Mouse (Mus musculus) frontal cortex, postnatal 10 days (tissue): ENCODE measurements around the gene Slc38a10.

ENCODE experiments used
- DNase-seq, 2 experiments: peaks; one replicate each; pipeline ENCODE4 v3.0.0; 2022; ENCODE audit warnings: low spot score in 2 of 2, mixed read lengths in 1 of 2

Gene Slc38a10

DNA sequence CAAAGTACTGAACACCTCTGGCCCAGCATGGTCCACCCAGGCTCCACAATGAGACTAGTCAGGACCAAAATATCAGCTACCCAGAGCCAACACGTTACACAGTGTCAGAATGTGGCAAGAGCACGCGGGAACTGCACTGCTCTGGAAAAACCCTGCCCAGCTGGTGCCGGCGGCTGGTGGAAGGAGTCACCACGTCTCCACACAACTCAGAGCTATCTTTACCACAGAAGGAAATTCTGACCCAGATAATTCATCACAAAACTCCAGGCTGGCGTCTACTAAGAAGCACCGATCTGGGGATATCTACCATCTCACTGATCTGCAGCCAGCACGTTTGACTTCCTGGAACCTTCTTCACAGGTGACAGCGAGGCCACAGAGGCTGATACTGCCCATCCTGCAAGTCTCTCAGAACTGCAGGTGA is 11.8 kb downstream of the Slc38a10 start:
- no peak for DNase-seq

DNA sequence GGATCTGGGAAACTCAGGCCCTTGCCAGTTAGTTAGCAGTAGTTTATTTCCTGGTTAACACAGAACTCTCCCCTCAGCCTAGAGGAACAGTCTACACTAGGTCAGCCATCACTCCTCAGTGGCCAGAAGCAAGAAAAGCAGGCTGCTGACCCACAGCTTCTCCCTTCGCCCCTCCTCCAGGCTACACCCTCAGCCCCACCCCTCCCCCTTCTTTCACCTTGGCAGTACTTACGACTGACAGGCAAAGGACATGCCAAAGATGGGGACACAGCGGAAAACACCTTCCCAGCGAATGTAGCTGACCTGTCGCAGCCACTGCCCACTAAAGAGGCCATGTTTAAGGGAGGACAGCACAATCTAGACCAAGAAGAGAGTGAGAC is 13.5 kb downstream of the Slc38a10 start:
- DNase-seq, result no peak

DNA sequence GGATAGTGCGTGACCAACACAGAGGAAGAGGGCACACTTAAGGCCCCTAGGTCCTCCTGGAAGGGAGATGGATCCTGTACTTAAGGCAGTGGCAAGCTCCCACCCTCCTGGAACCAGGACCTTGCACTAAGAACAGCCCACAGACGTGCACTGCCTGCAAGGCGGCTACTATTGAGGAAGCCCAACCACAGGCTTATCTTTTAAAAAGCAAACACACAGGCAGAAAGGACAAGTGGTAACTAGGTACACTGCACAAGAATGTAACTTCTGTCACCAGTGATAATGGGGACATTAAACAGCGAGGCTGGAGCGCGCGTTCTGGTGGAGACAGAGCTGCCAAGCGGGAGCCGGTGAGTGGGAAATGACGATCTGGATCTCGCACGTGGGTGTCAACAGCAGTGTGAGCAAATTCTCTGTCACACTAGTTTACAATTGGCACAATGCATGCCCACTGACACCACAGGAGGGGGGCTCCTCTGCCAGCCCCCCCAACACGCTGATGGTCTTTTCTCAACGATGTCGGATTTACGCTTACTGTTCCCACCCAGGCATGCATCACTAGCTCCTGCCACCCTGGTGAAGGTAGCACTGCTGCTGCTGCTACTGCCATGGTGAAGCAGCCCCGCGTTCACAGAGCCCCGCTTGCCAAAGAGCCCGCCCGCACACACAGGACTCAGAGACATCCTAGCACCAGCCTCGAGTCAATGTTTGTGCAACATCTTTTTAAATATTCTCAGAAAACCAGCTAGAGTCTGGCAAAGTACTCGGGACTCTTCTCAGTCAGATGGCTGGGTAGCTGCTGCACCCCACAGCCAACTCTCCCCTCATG is 14.1 kb downstream of the Slc38a10 start:
- peak in 1 of 2 experiments; percentile 55 for DNase-seq

DNA sequence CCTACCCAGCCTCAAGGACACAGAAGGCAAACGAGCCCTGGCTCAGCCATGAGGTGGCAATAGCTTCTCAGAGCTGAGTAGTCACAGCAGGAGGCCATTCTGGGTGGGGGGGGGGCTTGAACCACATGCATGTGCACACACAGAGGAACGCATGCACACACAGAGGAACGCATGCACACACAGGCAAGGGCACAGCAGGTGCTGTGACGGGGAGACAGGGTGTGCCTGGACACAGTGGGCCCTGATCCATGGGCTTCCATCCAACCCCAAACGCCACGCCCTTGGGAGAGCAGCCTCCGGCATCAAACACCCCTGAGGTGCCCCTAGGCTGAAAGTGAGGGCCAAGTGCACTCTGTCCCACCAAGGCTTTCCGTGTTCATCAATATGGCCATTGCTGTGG is 15.0 kb downstream of the Slc38a10 start:
- no peak for DNase-seq

- DNase-seq, result no peak
These were observed 16.2 kb downstream of the Slc38a10 start for GRCm38 (mm10) chr11:120134847-120135530.

DNA sequence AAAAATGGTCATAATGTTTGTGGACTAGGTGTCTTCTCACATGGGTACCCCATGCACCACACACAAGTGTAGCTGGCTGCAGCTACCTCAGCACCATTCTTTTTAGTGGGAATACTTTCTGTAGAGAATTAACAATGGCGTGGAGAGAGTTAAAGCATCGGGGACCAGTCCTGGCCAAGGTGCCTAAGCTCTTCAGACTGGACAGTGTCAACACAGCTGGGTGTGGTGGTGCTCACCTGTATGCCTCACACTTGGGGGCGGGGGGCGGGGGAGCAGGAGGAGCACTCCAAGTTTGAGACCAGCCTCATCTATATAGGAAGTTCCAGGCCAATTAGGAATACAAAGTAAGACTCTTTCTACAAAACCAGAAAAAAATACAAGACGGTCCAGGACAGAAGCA is 17.0 kb downstream of the Slc38a10 start:
- no peak for DNase-seq

DNA sequence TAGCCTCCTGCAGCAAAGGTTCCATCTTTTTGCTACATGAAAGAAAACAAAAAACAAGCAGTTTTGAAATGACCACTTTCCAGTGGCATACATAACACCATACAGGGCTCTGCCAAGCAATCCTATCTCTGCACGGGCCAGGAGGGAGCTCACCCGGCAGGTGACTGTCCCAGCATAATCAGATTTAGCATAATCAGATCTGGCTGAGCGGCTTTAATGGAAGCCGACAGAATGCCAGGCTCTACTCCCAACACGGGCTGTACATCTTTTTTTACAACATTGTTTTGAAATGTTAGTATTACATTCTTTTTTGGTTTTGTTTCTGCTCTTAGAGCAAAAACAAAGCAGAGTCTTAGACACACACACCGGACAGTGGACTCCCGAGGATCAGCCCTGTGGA is 21.9 kb downstream of the Slc38a10 start:
- DNase-seq, result no peak

DNA sequence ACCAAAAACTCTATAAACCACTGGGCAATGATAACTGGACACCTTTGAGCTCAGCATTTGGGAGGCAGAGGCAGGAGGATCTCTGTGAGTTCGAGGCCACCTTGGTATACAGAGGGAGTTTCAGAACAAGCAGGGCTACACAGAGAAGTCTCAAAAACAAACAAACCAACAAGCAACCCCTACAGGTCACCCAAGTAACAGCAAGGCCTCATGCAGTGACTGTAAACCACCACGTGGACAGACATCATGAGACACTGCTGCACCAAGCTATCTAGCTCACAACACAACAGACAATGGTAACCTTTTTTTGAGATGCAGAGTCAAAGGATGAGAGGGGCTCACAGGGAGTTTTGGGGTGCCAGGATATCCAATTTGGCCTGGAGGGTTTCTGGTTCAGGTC is 24.3 kb downstream of the Slc38a10 start:
- no peak for DNase-seq

- no peak for DNase-seq
These were observed 29.0 kb downstream of the Slc38a10 start for GRCm38 (mm10) chr11:120122126-120122525.

DNA sequence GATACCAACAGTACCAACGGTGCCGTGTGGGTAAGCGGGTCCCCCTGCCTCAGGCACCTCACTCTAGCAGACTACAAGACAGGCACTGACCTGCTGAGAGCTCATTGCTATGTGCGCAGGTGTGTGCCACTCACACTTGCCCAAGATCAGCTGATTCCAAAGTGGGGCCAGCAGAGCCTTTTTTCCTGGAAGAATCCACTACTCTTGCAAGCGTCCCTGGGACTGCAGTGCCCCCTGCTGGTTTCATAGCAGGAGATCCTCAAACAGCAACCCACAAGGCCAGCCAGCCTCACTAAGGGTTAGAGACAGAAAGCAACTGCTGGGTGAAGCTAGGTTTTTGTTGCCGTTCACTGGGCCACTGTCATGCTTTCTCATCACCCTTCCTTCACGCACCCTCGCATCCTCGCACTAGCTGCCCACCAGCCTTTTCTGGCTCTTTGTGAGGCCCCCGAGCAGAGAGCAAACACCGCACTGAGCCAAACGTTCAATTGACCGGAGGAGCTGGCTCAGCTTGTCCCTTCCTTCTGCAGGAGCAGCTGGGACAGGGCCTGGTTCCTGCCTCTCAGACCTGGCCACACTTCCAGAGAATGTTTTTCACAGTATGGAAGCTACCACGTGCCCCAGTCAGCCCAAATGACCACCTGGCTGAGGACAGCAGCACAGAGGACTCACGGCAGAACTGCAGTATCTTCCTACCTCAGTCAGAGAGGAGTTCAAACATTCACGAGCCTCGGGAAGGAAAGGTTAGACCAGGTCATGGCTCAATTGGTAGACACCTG is 30.3 kb downstream of the Slc38a10 start:
- DNase-seq, result peak in 1 of 2 experiments; percentile 68

- no peak for DNase-seq
These were observed 31.1 kb downstream of the Slc38a10 start for GRCm38 (mm10) chr11:120119936-120120541.

GRCm38 (mm10) chr11:120119108-120119507 is 32.0 kb downstream of the Slc38a10 start:
- no peak for DNase-seq

DNA sequence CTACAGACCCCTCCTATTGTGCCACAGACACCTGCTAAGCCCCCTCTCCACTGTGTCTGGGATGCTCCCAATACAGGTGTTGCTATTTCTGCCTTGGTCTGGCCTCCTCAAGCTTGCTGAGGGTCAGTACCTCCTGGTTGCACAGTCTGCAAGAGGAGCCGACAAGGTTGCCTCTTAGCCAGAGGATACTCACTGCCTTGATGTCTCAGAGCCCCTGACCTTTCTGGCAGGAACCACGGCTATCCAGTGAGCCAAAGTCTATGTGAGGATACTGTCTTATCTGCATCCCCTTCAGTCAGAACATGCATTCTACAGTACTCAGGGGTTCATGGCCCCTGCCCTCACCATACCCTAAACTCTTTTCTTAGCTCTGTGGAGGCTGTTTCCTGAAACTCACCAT is 33.5 kb downstream of the Slc38a10 start:
- no peak for DNase-seq

DNA sequence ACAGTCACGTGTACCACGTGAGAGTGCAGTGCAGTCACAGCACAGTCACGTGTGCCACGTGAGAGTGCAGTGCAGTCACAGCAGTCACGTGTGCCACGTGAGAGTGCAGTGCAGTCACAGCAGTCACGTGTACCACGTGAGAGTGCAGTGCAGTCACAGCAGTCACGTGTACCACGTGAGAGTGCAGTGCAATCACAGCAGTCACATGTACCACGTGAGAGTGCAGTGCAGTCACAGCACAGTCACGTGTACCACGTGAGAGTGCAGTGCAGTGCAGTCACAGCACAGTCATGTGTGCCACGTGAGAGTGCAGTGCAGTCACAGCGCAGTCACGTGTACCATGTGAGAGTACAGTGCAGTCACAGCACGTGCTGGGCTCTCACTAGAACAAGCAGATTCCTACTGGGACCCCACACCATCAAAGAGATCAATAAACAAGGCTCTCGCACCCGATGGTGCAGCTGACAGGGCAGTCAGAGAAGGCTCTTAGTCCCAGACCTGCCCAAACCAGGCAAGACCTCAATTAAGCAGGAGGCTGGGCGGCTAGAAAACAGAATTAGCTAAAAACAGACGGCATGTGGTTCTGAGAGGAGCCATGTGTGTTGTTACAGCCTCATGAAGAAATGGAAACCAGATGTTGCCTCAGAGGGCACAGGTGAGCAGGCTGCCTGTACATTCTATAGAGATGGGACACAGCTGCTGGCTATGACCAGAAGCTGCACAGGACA is 36.5 kb downstream of the Slc38a10 start:
- no peak for DNase-seq

DNA sequence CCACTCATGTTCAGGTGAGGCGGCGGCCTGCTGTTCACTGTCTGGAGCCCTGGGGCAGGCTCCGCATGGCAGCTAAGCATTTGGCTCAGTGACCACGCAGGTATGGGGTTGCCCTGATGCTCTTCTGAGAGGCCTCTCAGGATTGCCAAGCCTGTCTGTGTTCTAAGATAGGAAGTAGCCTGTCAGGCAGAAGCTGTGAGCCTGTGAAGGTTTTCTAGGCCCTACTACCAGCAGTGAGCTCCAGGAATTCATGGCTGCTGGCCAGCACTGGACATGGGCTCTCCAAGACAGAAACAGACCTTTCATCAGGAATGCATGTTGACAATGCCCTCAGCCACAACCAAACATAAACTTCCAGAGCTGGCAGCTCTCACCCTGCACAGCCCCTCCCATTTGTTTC is 39.0 kb downstream of the Slc38a10 start:
- no peak for DNase-seq

- peak in 1 of 2 experiments; percentile 63 for DNase-seq
These were observed 40.1 kb downstream of the Slc38a10 start for GRCm38 (mm10) chr11:120111033-120111432.

DNA sequence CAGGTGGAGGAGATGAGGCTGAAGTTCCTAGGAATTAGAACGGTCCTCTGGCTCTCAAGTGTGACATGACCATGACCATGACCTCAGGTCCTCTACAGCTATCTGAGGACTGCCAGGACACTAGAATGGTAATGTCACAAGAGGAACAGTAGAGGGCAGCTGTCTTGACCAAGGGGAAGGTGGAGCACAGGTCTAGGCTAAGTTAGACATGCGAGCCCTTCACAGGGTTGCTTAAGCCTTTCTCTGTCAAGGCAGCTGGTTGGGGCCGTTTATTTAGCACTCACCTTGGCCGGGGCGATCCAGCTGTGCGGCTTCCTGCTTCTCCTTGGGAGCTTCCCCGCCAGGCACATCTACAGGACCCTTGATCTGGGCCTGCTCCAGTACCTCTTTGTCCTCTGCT is 40.6 kb downstream of the Slc38a10 start:
- DNase-seq, result no peak

DNA sequence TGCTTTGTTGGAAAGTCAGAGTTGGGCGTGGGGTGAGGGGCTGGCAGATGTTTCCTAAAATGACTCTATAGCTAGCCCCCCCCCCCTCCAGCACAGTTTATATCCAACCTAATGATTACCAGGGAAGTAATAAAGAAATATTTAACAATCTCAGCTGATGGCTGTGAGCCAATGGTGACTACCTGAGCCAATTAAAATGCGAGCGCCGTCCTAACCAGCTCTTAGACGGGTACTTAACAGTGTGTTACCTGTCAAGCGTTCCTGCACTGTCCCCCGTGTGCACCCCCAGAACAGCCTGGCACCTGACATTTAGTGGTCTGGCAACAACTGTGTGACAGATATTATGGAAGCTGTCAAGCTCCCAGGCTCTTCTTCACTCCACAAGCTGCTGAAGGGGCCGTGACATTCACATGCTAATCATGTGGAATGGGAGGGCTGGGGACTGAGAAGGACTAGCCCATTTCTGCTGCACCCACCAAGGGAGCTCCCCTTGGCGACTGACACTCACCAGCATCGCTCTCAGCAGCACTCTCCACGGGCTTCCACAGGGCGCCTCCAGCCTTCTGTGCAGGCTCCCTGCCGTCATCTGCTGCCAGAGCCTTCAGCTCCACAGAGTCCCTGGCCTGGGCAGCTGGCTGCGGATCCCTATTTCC is 41.5 kb downstream of the Slc38a10 start:
- DNase-seq, result no peak

GRCm38 (mm10) chr11:120107796-120108195 is 43.4 kb downstream of the Slc38a10 start:
- DNase-seq, result no peak

DNA sequence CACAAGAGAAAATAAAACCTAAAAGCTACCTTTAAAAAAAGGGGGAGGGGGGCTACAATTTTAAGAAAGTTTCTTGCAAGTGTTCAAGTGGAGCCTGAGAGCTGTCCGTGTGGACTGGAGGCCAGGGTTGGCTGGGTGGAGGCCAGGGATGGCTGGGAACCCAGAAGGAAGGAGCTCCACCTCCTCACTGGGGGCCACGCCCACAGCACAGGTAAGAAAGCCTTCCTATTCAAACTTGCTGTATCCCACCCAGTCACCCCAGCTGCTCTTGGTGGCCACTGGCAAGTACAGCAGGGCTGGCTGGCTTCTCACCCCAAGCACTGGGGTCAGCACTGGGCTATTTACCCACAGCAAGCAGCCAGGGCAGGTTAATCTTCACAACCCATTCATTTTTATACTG is 44.1 kb downstream of the Slc38a10 start:
- no peak for DNase-seq
